ENCODE assay signal across 23 mouse cellular contexts in genomic region chr17:32516126-32516525, GRCm38 (mm10). TPM values are rescaled to one million over a fixed set of nuclear protein-coding genes. Genes with fewer than 3 reads are reported as not detected.
DNase-seq lines count a peak whose midpoint lies in the region; ATAC-seq lines count a peak whose summit lies in the region.
"Had no signal": no experiment of that assay in that cellular context is flagged by ENCODE, and none has a peak within 500 bp of the region (broad histone marks: within the 10 kb centered on the region; RNA-seq: fewer than 3 reads in every experiment).

No protein-coding gene starts in this region.

- DNase-seq in ES-CJ7 (ENCODE audit: low read depth, low spot score) = peak; percentile 41
- DNase-seq in R1 (ENCODE audit: low read depth, low spot score) = peak; percentile 77
- DNase-seq in ZHBTc4 (ENCODE audit: low read depth, low spot score) = peak; percentile 66
- no peak for DNase-seq in left cerebral cortex, postnatal 10 days (ENCODE audit: extremely low spot score in 1 of 2, low spot score in 2 of 2)
- DNase-seq in retina, postnatal 1 day = no peak
- DNase-seq: adrenal gland, adult 2 months; adrenal gland, adult 8-10 months; adrenal gland, postnatal 10 days; adrenal gland, postnatal 14 days; adrenal gland, postnatal 25 days; adrenal gland, postnatal 36 days; B cell, adult 2 months; cerebellum, adult 11 months; cerebellum, adult 11-12 months; cerebellum, adult 18-20 months; cerebellum, adult 2 months; cerebellum, adult 8-10 months; cerebellum, adult 9-10 months; cerebellum, adult 9-11 months had no signal

- no peak for ATAC-seq in CD4-positive, CD25-positive, alpha-beta regulatory T cell, adult 4 months
- ATAC-seq: activated CD4-positive, CD25-positive, alpha-beta regulatory T cell, adult 4 months; Patski had no signal

- intact Hi-C loops in left cerebral cortex, postnatal 10 days (cut with DNase I) = no loop called here

RNA-seq across cellular contexts. Expression of gene Cyp4f17, which starts 10.3 kb away (rescaled TPM):
- polyA plus RNA-seq in CD4-positive, CD25-positive, alpha-beta regulatory T cell, adult 4 months (2017; shearing (Covaris generic)) = 10 to 100 TPM; 11.0 to 13.1 TPM
- total RNA-seq in left cerebral cortex, postnatal 10 days (2021) = 1 to 10 TPM; 3.2 to 3.8 TPM

RNA-seq across cellular contexts. Expression of gene Cyp4f16, which starts 20.2 kb away (rescaled TPM):
- polyA plus RNA-seq in CD4-positive, CD25-positive, alpha-beta regulatory T cell, adult 4 months (2017; shearing (Covaris generic)) = 10 to 100 TPM in 1 of 2 experiments, 1 to 10 TPM in 1; 7.3 to 21.3 TPM
- total RNA-seq in left cerebral cortex, postnatal 10 days (2021) = 1 to 10 TPM; 4.9 to 6.0 TPM
- polyA plus RNA-seq: G1E had no signal

Comparison
In these comparisons a context has a peak if more than half of its experiments do, and no peak if none do; other contexts are left out.
1. DNase-seq: peak in ES-CJ7 (single experiment), R1 (single experiment) and ZHBTc4 (single experiment); none in left cerebral cortex, postnatal 10 days (0 of 2) and retina, postnatal 1 day (single experiment).